Mouse (Mus musculus): Measurements from ENCODE around the gene Cyp2j8.
"Not testable (repeated sequence)": the region's sequence is repeated elsewhere in the genome, so short reads cannot be mapped to it uniquely, and the experiment has no call there.

Gene Cyp2j8

DNA sequence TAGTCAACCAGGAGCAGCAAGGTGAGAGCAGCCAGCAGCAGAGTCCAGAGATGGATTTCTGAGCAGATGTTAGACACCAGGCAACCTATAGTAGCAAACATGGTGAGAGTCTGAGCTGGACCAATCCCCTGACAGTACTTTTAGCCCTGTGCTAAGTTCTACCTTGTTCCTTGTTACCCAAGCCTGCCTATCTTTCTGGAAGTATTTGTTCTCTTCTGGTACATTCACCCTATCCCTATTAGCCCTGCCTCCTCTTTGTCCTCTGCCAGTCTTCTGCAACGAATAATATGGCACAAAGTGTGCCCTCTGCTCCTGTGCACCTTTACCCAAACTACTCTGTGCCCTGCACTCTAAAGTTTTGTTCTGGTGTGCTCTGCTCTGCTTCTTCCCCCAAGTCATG is at the start of gene Cyp2j8:
Gene Cyp2j8 (minus strand): TSS at position 101 of the 400 bp plus-strand sequence.
- no peak for DNase-seq (ENCODE audit: low read depth, low spot score)

DNA sequence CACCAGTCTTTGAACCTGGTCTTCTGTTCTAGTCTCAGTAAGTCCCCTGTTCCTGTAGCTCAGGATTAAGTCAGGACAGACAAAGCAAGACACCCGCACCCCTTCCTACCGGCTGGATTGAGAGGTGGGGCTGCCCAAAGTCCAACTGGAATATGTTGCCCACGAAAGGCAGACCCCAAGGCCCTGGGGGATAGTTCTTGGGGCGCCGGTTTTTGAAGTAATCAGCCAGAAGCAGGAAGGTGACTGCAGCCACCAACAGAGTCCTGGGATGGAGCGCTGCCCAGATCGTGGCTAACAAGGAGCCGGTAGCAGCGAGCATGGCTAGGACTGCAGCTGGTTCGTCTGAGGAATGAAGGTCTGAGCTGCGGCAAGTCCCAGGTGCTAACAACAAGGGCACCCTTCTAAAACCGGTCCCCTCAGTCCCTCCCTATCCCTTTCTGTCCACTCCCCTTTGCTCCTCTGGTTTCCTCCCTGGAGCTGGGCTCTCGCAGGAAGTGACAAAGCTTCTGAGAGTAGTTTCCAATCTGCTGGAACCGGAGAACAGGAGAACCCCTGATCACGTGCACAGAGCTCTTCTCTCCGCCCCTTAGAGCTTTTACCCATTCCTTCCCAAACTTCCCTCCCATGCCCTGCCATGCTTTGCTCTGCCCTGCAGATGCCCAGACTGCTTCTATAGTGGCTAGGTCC is 46.1 kb upstream of the Cyp2j8 start, which contains the start of gene Cyp2j6:
Gene Cyp2j6 (minus strand): TSS at position 529 of the 687 bp plus-strand sequence.
- peak; percentile 77 for DNase-seq (ENCODE audit: low read depth, low spot score)

DNA sequence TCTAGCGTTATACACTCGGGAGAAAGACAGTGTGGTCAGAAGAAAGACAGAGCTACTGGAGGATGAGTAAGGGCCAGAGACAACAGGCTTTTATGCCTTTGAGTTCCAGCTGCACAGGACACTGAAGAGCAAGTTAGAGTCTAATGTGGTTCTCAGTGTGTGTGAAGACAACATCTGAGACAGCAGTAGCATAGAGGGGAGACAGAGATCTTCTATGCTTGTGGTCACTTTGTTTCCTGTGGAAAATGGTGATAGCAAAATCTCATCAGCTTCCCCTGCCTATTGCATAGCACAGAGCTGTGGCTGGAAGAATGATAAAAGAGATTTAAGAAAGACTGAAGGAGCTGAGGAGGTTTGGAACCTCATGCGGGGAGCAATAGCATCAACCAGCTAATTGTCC is 44.4 kb upstream of the Cyp2j8 start:
- DNase-seq (ENCODE audit: low read depth, low spot score): no peak

DNA sequence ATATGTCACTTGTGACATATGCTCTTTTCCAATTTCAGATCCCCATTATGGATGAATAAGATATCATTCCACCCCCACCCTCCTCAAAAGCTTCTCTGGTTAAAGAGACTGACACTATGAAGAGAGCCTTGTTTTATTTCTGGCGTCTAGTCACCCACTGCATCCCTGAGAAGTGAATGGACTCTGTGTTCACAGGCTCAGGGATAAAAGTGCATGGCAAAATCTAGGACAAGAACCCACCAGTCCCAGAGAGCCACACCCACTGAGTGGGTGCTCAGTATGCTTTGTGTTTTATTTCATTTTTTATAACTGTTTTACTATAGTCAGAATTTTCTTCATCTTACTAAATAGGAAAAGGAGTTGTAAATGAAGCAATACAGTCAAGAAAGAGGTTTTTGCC is 38.8 kb upstream of the Cyp2j8 start:
- no peak for DNase-seq (ENCODE audit: low read depth, low spot score)

DNA sequence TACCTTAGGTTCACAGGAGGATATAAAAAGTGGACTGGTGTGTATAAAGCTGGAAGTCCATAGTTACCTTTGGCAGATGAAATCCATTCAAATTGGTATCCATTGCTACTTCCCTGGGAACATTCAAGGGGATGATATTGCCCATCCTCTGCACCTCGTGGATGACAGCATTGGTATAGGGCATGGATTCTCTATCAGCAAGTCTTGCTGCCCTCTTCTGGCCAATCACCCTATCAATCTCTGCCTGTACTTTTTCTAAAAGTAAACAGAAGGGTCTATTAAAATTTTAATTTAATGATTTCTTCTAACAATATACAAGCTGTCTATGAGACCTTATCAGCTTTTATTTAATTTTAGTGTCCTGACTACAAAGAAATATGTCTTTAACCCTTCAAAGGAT is 18.6 kb upstream of the Cyp2j8 start:
- DNase-seq (ENCODE audit: low read depth, low spot score): no peak

DNA sequence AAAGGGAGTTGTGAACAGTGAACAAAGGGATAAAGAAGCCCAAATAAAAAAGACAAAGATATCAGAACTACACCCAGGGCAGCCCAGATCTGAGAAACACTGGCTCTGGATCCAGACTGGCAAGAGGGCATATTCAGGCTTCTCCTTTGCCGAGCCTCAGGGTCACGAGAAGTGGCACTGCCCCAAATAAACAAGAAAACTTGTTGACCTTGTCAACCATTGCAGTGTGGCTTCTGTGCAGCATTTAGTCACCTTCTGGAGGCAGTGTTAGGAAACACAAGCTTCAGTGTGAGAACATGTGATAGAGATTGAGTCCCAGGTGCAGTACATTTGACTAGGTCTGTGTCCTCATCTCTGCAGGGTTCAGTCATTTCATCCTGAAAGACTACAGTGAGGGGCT is 15.1 kb upstream of the Cyp2j8 start:
- DNase-seq (ENCODE audit: low read depth, low spot score): no peak

DNA sequence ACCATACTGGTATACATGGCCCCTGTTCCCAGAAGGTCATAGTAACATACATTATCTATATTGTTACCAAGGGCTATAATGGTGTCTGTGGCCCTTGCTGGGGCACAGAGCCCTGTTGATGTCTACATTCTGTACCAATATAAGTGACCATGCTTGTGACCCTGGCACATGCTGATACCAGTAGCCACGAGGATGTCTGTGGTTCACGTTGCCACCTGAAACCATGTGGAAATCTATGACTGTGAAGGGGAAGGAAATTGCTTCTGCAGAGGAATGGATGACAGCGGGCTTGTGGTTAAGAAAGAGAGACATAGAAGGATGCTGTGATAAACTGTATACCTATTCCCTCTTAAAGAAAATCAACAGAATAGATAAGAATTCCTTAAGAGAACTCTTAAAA is 2.9 kb upstream of the Cyp2j8 start:
- no peak for DNase-seq (ENCODE audit: low read depth, low spot score)

DNA sequence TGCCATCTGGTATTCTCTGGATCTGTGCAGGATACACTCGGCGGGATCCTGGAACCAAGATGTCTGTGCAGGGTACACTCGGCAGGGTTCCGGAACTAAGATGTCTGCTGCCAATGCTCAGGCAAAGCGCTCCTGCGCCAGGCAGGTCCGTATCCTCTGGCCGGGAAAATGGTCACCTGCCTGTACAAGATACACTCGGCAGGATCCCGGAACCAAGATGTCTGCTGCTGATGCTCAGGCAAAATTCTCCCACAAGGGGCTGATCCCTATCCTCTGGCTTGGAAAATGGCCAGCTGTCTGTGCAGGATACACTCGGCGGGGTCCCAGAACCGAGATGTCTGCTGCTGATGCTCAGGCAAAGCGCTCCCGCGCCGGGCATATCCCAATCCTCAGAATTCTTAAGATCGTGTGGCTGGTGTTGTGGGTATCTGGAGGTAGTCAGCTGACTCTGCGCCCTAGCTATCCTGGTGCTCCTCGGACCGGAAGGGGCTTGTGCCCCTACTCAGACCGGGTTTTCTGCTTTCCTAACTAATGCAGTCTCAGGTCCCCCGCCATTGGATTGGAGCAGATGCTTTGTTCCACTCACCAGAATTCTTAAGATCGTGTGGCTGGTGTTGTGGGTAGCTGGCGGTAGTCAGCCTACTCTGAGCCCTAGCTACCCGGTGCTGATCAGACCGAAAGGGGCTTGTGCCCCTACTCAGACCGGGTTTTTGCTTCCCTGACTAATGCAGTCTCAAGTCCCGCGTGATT is 43.7 kb downstream of the Cyp2j8 start:
- DNase-seq (ENCODE audit: low read depth, low spot score): not testable (repeated sequence)
